Mouse (Mus musculus) stomach, embryonic 15.5 days (tissue): ENCODE results near the gene Rbmxl2. TPM values are rescaled to one million over a fixed set of nuclear protein-coding genes. Genes with fewer than 3 reads are reported as not detected.

Experiments used
- ATAC-seq: fragments of 200-750 bp; cut with Nextera tagmentation; 2 replicates; pipeline ENCODE4 v1.8.0; 2017; ENCODE audit warnings: low read depth, moderate number of reproducible peaks, moderate TSS enrichment; ENCODE audit not compliant: insufficient read depth, low FRiP score
- H3K27ac ChIP-seq: fragments of 300-500 bp; sonication (generic); 2 replicates; pipeline ENCODE4 v1.5.1; 2015; ENCODE audit warnings: mild to moderate bottlenecking, inconsistent platforms
- H3K27me3 ChIP-seq: fragments of 300-500 bp; sonication (generic); replicated peaks from 2 replicates; pipeline ENCODE4 v1.6.1; 2015; ENCODE audit warnings: inconsistent platforms
- H3K36me3 ChIP-seq: fragments of 300-500 bp; sonication (generic); 2 replicates; pipeline ENCODE4 v1.6.1; 2015; ENCODE audit warnings: inconsistent platforms
- H3K4me1 ChIP-seq: fragments of 300-500 bp; sonication (generic); 2 replicates; pipeline ENCODE4 v1.6.1; 2015; ENCODE audit warnings: inconsistent platforms
- H3K4me2 ChIP-seq: fragments of 300-500 bp; sonication (generic); 2 replicates; pipeline ENCODE4 v1.6.1; 2015; ENCODE audit warnings: mild to moderate bottlenecking, inconsistent platforms
- H3K4me3 ChIP-seq: fragments of 300-500 bp; sonication (generic); replicated peaks from 2 replicates; pipeline ENCODE4 v1.5.1; 2015; ENCODE audit warnings: inconsistent platforms
- H3K9ac ChIP-seq: fragments of 300-500 bp; sonication (generic); 2 replicates; pipeline ENCODE4 v1.6.1; 2015; ENCODE audit warnings: inconsistent platforms
- H3K9me3 ChIP-seq: fragments of 300-500 bp; sonication (generic); 2 replicates; pipeline ENCODE4 v1.6.1; 2016; ENCODE audit warnings: inconsistent platforms
- WGBS: fragments of 180-500 bp; shearing (Covaris S2); methylation state at CpG from one replicate; pipeline ENCODE4 v1.1.7; 2015; 5-methylcytosine and 5-hydroxymethylcytosine counted together
- polyA plus RNA-seq: library from polyadenylated mRNA; unstranded; fragments of >200 nt; fragmentation: Nextera tagmentation; extraction: Ambion mirVana; gene quantifications from 2 replicates; pipeline ENCODE4 v1.2.1, GENCODE M21; 2015

Rbmxl2 gene
- polyA plus RNA-seq, 1 experiment from 2014 or later, result not detected

- Histone ChIP-seq H3K4me2 (no peak overlapping the region), H3K36me3 (no peaks in the 10 kb centered on the region), H3K9ac (no peak overlapping the region), H3K4me1 (no peaks in the 10 kb centered on the region), H3K27ac (no peak overlapping the region), H3K27me3 (no peaks in the 10 kb centered on the region), H3K4me3 (no peak overlapping the region), H3K9me3 (no peaks in the 10 kb centered on the region)
- no peak for ATAC-seq
- 78% methylated on average over 3 of the region's 3 CpGs for WGBS
Measured at GRCm38 (mm10) chr7:107253355-107253754, 44.1 kb downstream of the Rbmxl2 start.

GRCm38 (mm10) chr7:107259936-107260335, 50.7 kb downstream of the Rbmxl2 start:
- WGBS, result 75% methylated on average over 5 of the region's 5 CpGs
- no peak overlapping the region for H3K27ac ChIP-seq
- H3K27me3 ChIP-seq, result no peaks in the 10 kb centered on the region
- no peaks in the 10 kb centered on the region for H3K4me1 ChIP-seq
- no peaks in the 10 kb centered on the region for H3K9me3 ChIP-seq
- H3K9ac ChIP-seq, result no peak overlapping the region
- ATAC-seq, result no peak
- no peak overlapping the region for H3K4me3 ChIP-seq
- no peaks in the 10 kb centered on the region for H3K36me3 ChIP-seq
- H3K4me2 ChIP-seq, result no peak overlapping the region

Other genes with a start within 250 kb of the Rbmxl2 start
- gene Olfr6, start 245.5 kb upstream of the Rbmxl2 start, polyA plus RNA-seq, result not detected in 2 replicates
- not detected in 2 replicates for gene Olfr711, start 234.0 kb upstream of the Rbmxl2 start, polyA plus RNA-seq
- not detected in 2 replicates for gene Olfr2, start 203.4 kb upstream of the Rbmxl2 start, polyA plus RNA-seq
- not detected in 2 replicates for gene Olfr713, start 178.3 kb upstream of the Rbmxl2 start, polyA plus RNA-seq
- not detected in 2 replicates for gene Olfr714, start 138.5 kb upstream of the Rbmxl2 start, polyA plus RNA-seq
- not detected in 2 replicates for gene Olfr17, start 116.2 kb upstream of the Rbmxl2 start, polyA plus RNA-seq
- not detected in 2 replicates for gene Olfr715b, start 99.1 kb upstream of the Rbmxl2 start, polyA plus RNA-seq
- gene Olfr715, start 78.4 kb upstream of the Rbmxl2 start, polyA plus RNA-seq, result not detected in 2 replicates
- gene Olfr716, start 71.1 kb upstream of the Rbmxl2 start, polyA plus RNA-seq, result not detected in 2 replicates
- gene Nlrp14, start 42.5 kb upstream of the Rbmxl2 start, polyA plus RNA-seq, result not detected in 2 replicates
- gene Syt9, start 161.3 kb downstream of the Rbmxl2 start, polyA plus RNA-seq, result 3.1 and 3.7 TPM in 2 replicates